Mouse (Mus musculus) hindbrain, embryonic 12.5 days (tissue): Measurements from ENCODE around the gene Gli2. TPM values are rescaled to one million over a fixed set of nuclear protein-coding genes. Genes with fewer than 3 reads are reported as not detected.
A peak's percentile ranks its signal among the peaks of the same experiment; 100 is the strongest.

Source experiments
- ATAC-seq: fragments of 200-750 bp; cut with Nextera tagmentation; 2 replicates; pipeline ENCODE4 v1.8.0; 2017; ENCODE audit warnings: moderate TSS enrichment; ENCODE audit not compliant: low FRiP score
- H3K27ac ChIP-seq: fragments of 300-500 bp; sonication (generic); 2 replicates; pipeline ENCODE4 v1.5.1; 2016; ENCODE audit warnings: mild to moderate bottlenecking
- H3K27me3 ChIP-seq: fragments of 300-500 bp; sonication (generic); 2 replicates; pipeline ENCODE4 v1.6.1; 2016; ENCODE audit warnings: mild to moderate bottlenecking
- H3K36me3 ChIP-seq: fragments of 300-500 bp; sonication (generic); 2 replicates; pipeline ENCODE4 v1.6.1; 2016; ENCODE audit warnings: mild to moderate bottlenecking
- H3K4me1 ChIP-seq: fragments of 300-500 bp; sonication (generic); 2 replicates; pipeline ENCODE4 v1.6.1; 2016
- H3K4me2 ChIP-seq: fragments of 300-500 bp; sonication (generic); replicated peaks from 2 replicates; pipeline ENCODE4 v1.6.1; 2016; ENCODE audit warnings: mild to moderate bottlenecking
- H3K4me3 ChIP-seq: fragments of 300-500 bp; sonication (generic); 2 replicates; pipeline ENCODE4 v1.5.1; 2016; ENCODE audit warnings: mild to moderate bottlenecking
- H3K9ac ChIP-seq: fragments of 300-500 bp; sonication (generic); 2 replicates; pipeline ENCODE4 v1.6.1; 2016; ENCODE audit warnings: mild to moderate bottlenecking, moderate library complexity
- H3K9me3 ChIP-seq: fragments of 300-500 bp; sonication (generic); replicated peaks from 2 replicates; pipeline ENCODE4 v1.6.1; 2016; ENCODE audit warnings: mild to moderate bottlenecking
- WGBS: fragments of 180-500 bp; shearing (Covaris S2); methylation state at CpG from one replicate; pipeline ENCODE4 v1.1.7; 2016; 5-methylcytosine and 5-hydroxymethylcytosine counted together
- polyA plus RNA-seq: library from polyadenylated mRNA; unstranded; fragments of >200 nt; fragmentation: Nextera tagmentation; extraction: Ambion mirVana; gene quantifications from 2 replicates; pipeline ENCODE4 v1.2.1, GENCODE M21; 2016

Gli2 gene
- polyA plus RNA-seq, 1 experiment from 2014 or later, result 8.1 TPM

DNA sequence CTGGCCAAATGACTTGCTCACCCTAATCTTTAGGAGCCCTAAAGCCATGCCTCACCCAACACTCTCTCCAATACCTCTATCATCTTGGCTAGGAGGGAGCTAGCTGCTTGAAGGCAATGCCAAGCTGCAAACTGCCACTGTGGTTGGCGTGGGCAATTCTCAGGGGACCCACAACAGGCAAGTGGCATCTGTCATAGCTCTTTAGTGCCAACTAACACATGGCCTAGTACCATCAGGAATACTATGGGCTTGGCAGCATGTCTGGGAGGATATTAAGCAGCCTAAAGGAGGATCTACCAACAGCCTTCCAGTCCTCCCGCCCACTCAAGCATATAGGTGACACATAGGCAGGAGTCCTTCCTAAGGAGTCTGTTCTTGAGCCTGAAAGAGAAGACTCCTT, 33.3 kb downstream of the Gli2 start:
- no peaks in the 10 kb centered on the region for H3K9me3 ChIP-seq
- no peak overlapping the region for H3K27ac ChIP-seq
- no peaks in the 10 kb centered on the region for H3K4me1 ChIP-seq
- no peaks in the 10 kb centered on the region for H3K27me3 ChIP-seq
- no peak overlapping the region for H3K9ac ChIP-seq
- no peak overlapping the region for H3K4me2 ChIP-seq
- ATAC-seq, result no peak
- no peaks in the 10 kb centered on the region for H3K36me3 ChIP-seq
- no peak overlapping the region for H3K4me3 ChIP-seq
- WGBS, result 88% methylated on average over 2 of the region's 2 CpGs

DNA sequence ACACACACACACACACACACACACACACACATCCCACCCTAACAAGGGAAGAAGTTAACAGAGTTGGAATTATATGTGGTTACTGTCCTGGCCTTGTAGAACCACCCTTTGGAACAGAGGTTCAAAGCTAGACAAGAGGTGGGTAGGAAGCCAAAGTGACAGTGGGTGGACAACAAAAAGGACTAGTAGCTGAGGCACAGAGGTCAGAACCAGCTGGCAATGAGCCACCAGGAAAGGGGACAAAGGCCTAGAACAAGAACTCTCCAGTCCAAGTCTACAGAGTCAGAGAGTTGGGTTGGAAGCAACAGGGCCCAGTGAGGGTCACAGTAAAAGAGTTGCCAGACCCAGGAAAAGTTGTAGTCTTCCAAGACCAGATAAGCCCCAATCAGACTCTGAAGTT, 34.4 kb downstream of the Gli2 start:
- H3K9ac ChIP-seq, result no peak overlapping the region
- H3K9me3 ChIP-seq, result no peaks in the 10 kb centered on the region
- H3K27ac ChIP-seq, result no peak overlapping the region
- no peaks in the 10 kb centered on the region for H3K27me3 ChIP-seq
- no peak for ATAC-seq
- H3K36me3 ChIP-seq, result no peaks in the 10 kb centered on the region
- no peak overlapping the region for H3K4me2 ChIP-seq
- H3K4me1 ChIP-seq, result no peaks in the 10 kb centered on the region
- H3K4me3 ChIP-seq, result no peak overlapping the region

DNA sequence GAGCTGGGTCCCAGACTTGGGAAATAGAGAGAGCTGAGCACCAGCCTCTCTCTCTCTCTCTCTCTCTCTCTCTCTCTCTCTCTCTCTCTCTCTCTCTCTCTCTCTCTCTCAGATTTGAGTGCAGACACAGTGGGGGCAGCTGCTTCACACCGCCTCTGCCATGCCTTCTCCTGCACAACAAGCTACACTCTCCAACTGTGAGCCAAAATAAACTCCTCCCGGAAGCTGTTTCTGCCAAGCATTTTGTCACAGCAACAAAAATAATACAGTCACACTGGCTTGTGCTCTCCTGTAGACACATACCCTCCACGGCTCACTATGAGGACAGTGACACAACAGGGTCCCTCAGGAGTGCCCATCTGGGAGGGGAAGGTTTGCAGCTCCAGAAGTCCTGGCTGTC, 36.6 kb downstream of the Gli2 start:
- Histone ChIP-seq H3K4me2 (no peak overlapping the region), H3K36me3 (no peaks in the 10 kb centered on the region), H3K4me3 (no peak overlapping the region), H3K27ac (no peak overlapping the region), H3K27me3 (no peaks in the 10 kb centered on the region), H3K9me3 (no peaks in the 10 kb centered on the region), H3K9ac (no peak overlapping the region), H3K4me1 (no peaks in the 10 kb centered on the region)
- WGBS, result 68% methylated on average over 3 of the region's 3 CpGs
- ATAC-seq, result no peak

- H3K27ac ChIP-seq, result no peak overlapping the region
- H3K9ac ChIP-seq, result no peak overlapping the region
- no peaks in the 10 kb centered on the region for H3K36me3 ChIP-seq
- no peak for ATAC-seq
- H3K27me3 ChIP-seq, result no peaks in the 10 kb centered on the region
- 85% methylated on average over 6 of the region's 6 CpGs for WGBS
- H3K4me2 ChIP-seq, result no peak overlapping the region
- H3K4me3 ChIP-seq, result no peak overlapping the region
- no peaks in the 10 kb centered on the region for H3K9me3 ChIP-seq
- H3K4me1 ChIP-seq, result no peaks in the 10 kb centered on the region
These were observed 38.3 kb downstream of the Gli2 start for GRCm38 (mm10) chr1:119015108-119015507.

DNA sequence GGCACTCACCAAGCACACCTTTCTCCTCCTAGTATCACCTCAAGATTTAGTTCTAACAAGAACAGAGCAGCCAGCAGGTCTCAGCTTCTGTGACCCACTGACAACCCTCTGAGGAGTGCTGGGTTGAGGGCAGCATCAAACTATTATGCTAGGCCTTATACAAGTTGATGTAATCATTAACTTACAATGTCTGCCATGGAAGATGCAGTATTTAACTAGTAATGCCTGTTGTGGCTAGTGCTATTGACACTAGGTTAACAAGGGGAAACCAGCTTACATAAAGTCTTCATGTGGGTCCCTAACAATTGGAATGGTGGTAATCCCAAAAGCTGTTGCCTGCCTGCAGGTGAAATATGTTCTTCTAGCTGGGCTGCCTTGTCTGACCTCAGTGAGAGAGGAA, 44.5 kb downstream of the Gli2 start:
- Histone ChIP-seq H3K4me3 (no peak overlapping the region), H3K27ac (no peak overlapping the region), H3K4me2 (no peak overlapping the region), H3K27me3 (no peaks in the 10 kb centered on the region), H3K9ac (no peak overlapping the region), H3K9me3 (no peaks in the 10 kb centered on the region), H3K36me3 (no peaks in the 10 kb centered on the region), H3K4me1 (peaks cover 11% of the 10 kb centered on the region)
- ATAC-seq, result no peak

- H3K4me2 ChIP-seq, result no peak overlapping the region
- H3K9ac ChIP-seq, result no peak overlapping the region
- H3K9me3 ChIP-seq, result no peaks in the 10 kb centered on the region
- H3K4me3 ChIP-seq, result no peak overlapping the region
- no peaks in the 10 kb centered on the region for H3K27me3 ChIP-seq
- H3K4me1 ChIP-seq, result peaks cover 25% of the 10 kb centered on the region
- WGBS, result 50% methylated on average over 1 of the region's 1 CpGs
- H3K27ac ChIP-seq, result no peak overlapping the region
- ATAC-seq, result 0 out of 2 replicates have a peak, but pooled peaks have one; percentile 1
- H3K36me3 ChIP-seq, result no peaks in the 10 kb centered on the region
These were observed 49.5 kb downstream of the Gli2 start for GRCm38 (mm10) chr1:119003852-119004398.

- ATAC-seq, result 0 out of 2 replicates have a peak, but pooled peaks have one; percentile 20
- WGBS, result 49% methylated on average over 12 of the region's 12 CpGs
These were observed 51.9 kb downstream of the Gli2 start for GRCm38 (mm10) chr1:119001454-119002034.

DNA sequence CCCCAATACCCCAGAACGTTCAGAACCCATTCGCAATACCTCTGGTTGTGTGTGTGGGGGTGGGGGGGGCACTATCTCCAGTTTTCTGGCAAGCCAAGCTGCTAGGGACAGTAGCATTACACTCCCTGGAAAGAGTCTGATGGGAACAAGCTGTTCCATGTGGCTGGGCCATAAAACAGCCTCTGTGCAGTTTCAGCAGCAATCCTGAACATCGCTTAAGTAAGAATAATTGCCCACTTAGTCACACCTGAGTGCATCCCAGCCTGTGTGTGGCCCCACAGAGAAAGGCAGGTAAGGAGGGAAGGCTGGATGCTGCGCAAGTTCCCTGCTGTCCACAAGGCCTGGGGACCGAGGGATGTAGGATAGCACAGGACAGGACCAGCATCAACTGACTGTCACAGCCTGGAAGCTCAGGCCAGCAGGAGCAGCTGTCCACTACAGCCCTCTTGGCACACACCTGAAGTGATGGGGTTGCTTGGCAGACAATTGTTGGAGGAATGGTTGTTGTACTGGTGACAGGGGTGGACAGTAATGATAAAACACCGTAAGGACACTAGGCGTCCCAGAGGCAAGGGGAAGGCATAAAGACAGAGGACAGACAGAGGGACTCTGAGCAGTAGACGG, 58.8 kb downstream of the Gli2 start:
- Histone ChIP-seq H3K9ac (no peak overlapping the region), H3K4me2 (no peak overlapping the region), H3K36me3 (no peaks in the 10 kb centered on the region), H3K9me3 (no peaks in the 10 kb centered on the region), H3K4me3 (no peak overlapping the region), H3K27me3 (no peaks in the 10 kb centered on the region), H3K27ac (no peak overlapping the region), H3K4me1 (0 out of 2 replicates have a peak, but pooled peaks cover 4% of the 10 kb centered on the region)
- no peak for ATAC-seq
- WGBS, result 94% methylated on average over 8 of the region's 8 CpGs

More at GRCm38 (mm10) chr1:119001454-119002034, 51.9 kb downstream of the Gli2 start:
- Histone ChIP-seq H3K4me2 (no peak overlapping the region), H3K36me3 (no peaks in the 10 kb centered on the region), H3K9ac (no peak overlapping the region), H3K4me3 (no peak overlapping the region), H3K27ac (peak overlapping the region; percentile 44), H3K9me3 (no peaks in the 10 kb centered on the region), H3K4me1 (peaks cover 22% of the 10 kb centered on the region), H3K27me3 (no peaks in the 10 kb centered on the region)

- no peaks in the 10 kb centered on the region for H3K9me3 ChIP-seq
- ATAC-seq, result no peak
- H3K27ac ChIP-seq, result no peak overlapping the region
- no peak overlapping the region for H3K9ac ChIP-seq
- H3K4me3 ChIP-seq, result no peak overlapping the region
- no peaks in the 10 kb centered on the region for H3K36me3 ChIP-seq
- no peaks in the 10 kb centered on the region for H3K27me3 ChIP-seq
- 83% methylated on average over 5 of the region's 5 CpGs for WGBS
- no peak overlapping the region for H3K4me2 ChIP-seq
- H3K4me1 ChIP-seq, result 0 out of 2 replicates have a peak, but pooled peaks cover 4% of the 10 kb centered on the region
These were observed 59.6 kb downstream of the Gli2 start for GRCm38 (mm10) chr1:118993775-118994174.

DNA sequence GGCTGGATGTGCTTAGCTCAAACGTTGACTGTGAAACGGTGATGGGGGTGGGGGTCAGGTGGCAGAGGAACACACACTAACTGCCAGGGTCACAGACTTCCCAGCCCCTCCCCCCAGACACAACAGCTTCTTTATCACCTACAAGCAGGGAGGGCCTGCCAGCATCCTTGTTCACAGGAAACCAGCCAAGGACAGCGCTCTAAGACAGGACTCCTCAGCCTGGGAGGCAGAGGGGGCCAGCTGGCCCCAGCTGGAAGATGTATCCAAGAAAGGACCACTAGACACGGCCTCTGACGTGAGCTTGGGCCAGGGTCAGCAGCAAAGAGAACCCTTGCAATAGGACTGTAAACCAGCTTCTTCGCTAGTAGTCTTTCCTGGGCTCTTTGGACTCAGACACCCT, 65.1 kb downstream of the Gli2 start:
- no peak for ATAC-seq
- no peak overlapping the region for H3K4me2 ChIP-seq
- H3K9me3 ChIP-seq, result no peaks in the 10 kb centered on the region
- H3K27ac ChIP-seq, result no peak overlapping the region
- WGBS, result 86% methylated on average over 6 of the region's 6 CpGs
- no peaks in the 10 kb centered on the region for H3K27me3 ChIP-seq
- H3K9ac ChIP-seq, result no peak overlapping the region
- H3K36me3 ChIP-seq, result no peaks in the 10 kb centered on the region
- no peak overlapping the region for H3K4me3 ChIP-seq
- peaks cover 26% of the 10 kb centered on the region for H3K4me1 ChIP-seq

- Histone ChIP-seq H3K27ac (no peak overlapping the region), H3K36me3 (no peaks in the 10 kb centered on the region), H3K4me3 (no peak overlapping the region), H3K4me2 (no peak overlapping the region), H3K27me3 (no peaks in the 10 kb centered on the region), H3K9ac (no peak overlapping the region), H3K4me1 (peaks cover 34% of the 10 kb centered on the region), H3K9me3 (no peaks in the 10 kb centered on the region)
- no peak for ATAC-seq
- 88% methylated on average over 11 of the region's 11 CpGs for WGBS
These were observed 65.9 kb downstream of the Gli2 start for GRCm38 (mm10) chr1:118987538-118987937.

- no peak for ATAC-seq
- H3K9me3 ChIP-seq, result no peaks in the 10 kb centered on the region
- no peak overlapping the region for H3K4me3 ChIP-seq
- no peak overlapping the region for H3K4me2 ChIP-seq
- H3K9ac ChIP-seq, result no peak overlapping the region
- H3K27me3 ChIP-seq, result no peaks in the 10 kb centered on the region
- peak overlapping the region; percentile 73 for H3K27ac ChIP-seq
- no peaks in the 10 kb centered on the region for H3K36me3 ChIP-seq
- 14% methylated on average over 2 of the region's 2 CpGs for WGBS
- H3K4me1 ChIP-seq, result peaks cover 54% of the 10 kb centered on the region
These were observed 70.0 kb downstream of the Gli2 start for GRCm38 (mm10) chr1:118983389-118983788.

GRCm38 (mm10) chr1:118982805-118983211, 70.6 kb downstream of the Gli2 start:
- Histone ChIP-seq H3K4me2 (peak overlapping the region; percentile 33), H3K4me1 (peaks cover 54% of the 10 kb centered on the region), H3K9me3 (no peaks in the 10 kb centered on the region), H3K36me3 (no peaks in the 10 kb centered on the region), H3K27ac (peak overlapping the region; percentile 73), H3K9ac (no peak overlapping the region), H3K4me3 (no peak overlapping the region), H3K27me3 (no peaks in the 10 kb centered on the region)
- ATAC-seq, result peak; percentile 62
- WGBS, result 4% methylated on average over 5 of the region's 5 CpGs
